Mouse (Mus musculus) intestine, postnatal 0 days (tissue): ENCODE data around the gene Nkain4. TPM values are rescaled to one million over a fixed set of nuclear protein-coding genes. Genes with fewer than 3 reads are reported as not detected.

Source experiments
- ATAC-seq: fragments of 200-750 bp; cut with Nextera tagmentation; 2 replicates; pipeline ENCODE4 v1.8.0; 2017; ENCODE audit warnings: mild to moderate bottlenecking, moderate TSS enrichment, moderate library complexity
- H3K27ac ChIP-seq: fragments of 300-500 bp; sonication (generic); 2 replicates; pipeline ENCODE4 v1.5.1; 2014; ENCODE audit warnings: mild to moderate bottlenecking, low read depth, low read length, moderate library complexity
- H3K27me3 ChIP-seq: fragments of 300-500 bp; sonication (generic); replicated peaks from 2 replicates; pipeline ENCODE4 v1.6.1; 2014; ENCODE audit warnings: low read length, mixed read lengths; ENCODE audit not compliant: control insufficient read depth, insufficient read depth
- H3K36me3 ChIP-seq: fragments of 300-500 bp; sonication (generic); 2 replicates; pipeline ENCODE4 v1.6.1; 2014; ENCODE audit warnings: mild to moderate bottlenecking, moderate library complexity; ENCODE audit not compliant: control insufficient read depth, insufficient read depth
- H3K4me1 ChIP-seq: fragments of 300-500 bp; sonication (generic); replicated peaks from 2 replicates; pipeline ENCODE4 v1.6.1; 2014; ENCODE audit warnings: antibody characterized with exemption, low read length, mixed read lengths; ENCODE audit not compliant: control insufficient read depth, insufficient read depth
- H3K4me2 ChIP-seq: fragments of 300-500 bp; sonication (generic); replicated peaks from 2 replicates; pipeline ENCODE4 v1.6.1; 2014; ENCODE audit warnings: low read depth, mild to moderate bottlenecking, moderate library complexity
- H3K4me3 ChIP-seq: fragments of 300-500 bp; sonication (generic); 2 replicates; pipeline ENCODE4 v1.5.1; 2014; ENCODE audit warnings: low read depth, low read length
- H3K9ac ChIP-seq: fragments of 300-500 bp; sonication (generic); 2 replicates; pipeline ENCODE4 v1.6.1; 2014; ENCODE audit warnings: mild to moderate bottlenecking, low read depth, low read length
- H3K9me3 ChIP-seq: fragments of 300-500 bp; sonication (generic); 2 replicates; pipeline ENCODE4 v1.6.1; 2016; ENCODE audit warnings: mixed run types; ENCODE audit not compliant: control insufficient read depth
- CTCF ChIP-seq: sonication (generic); IDR thresholded peaks from 2 replicates; pipeline ENCODE4 v1.5.1; 2016; ENCODE audit warnings: low read depth, mild to moderate bottlenecking, control low read depth, antibody characterized with exemption, moderate library complexity
- WGBS: fragments of 180-500 bp; shearing (Covaris S2); extraction: QIAGEN DNeasy Blood & Tissue Kit; methylation state at CpG from one replicate; pipeline ENCODE4 v1.1.7; 2014; 5-methylcytosine and 5-hydroxymethylcytosine counted together
- microRNA-seq: library from miRNA; unstranded; fragments of <30 nt; microRNA quantifications from one replicate; pipeline ENCODE4, GENCODE M21; 2016
- polyA plus RNA-seq: library from polyadenylated mRNA; unstranded; fragments of >200 nt; fragmentation: Nextera tagmentation; extraction: Ambion mirVana; gene quantifications from 2 replicates; pipeline ENCODE4 v1.2.1, GENCODE M21; 2015

Gene Nkain4
- polyA plus RNA-seq, 1 experiment from 2014 or later, result 22.9 TPM

DNA sequence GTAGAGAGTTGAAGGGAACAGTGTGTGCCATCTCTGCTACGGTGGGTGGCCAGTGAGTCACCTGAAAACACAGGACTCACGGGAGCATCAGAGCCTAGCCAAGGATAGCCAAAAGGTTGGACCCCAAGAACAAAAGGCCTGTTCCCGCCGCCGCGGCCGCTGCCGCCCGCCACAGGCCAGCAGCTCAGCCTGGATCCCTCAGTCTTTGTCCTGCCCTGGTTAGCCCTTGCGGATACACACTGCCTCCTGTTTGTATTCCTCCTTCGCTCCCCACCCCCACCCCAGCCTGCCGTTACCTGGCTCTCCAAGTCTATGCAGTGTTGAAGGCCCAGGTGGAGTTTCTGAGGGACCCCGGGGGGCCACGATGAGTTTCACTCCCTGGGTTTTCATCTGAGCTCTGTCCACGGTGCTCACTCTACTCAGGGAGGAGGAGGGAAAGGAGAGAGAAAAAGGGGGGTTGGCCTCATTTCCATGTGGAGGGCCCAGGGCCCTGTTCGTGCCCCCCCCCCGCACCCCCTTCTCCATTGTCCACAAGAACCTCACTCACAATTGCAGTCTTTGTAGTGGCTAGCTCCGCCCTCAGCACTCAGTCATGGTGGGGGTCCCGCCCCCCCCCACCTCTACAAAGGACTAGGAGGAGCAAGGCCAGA is 65.1 kb downstream of the Nkain4 start:
- Histone ChIP-seq H3K4me2 (no peak overlapping the region), H3K4me1 (0 out of 2 replicates have a peak, but pooled peaks cover 3% of the 10 kb centered on the region), H3K27me3 (peaks cover 63% of the 10 kb centered on the region), H3K9me3 (no peaks in the 10 kb centered on the region), H3K36me3 (no peaks in the 10 kb centered on the region), H3K4me3 (no peak overlapping the region), H3K27ac (no peak overlapping the region), H3K9ac (no peak overlapping the region)
- TF ChIP-seq CTCF, result no peak
- no peak for ATAC-seq
- 13% methylated on average over 19 of the region's 19 CpGs for WGBS

DNA sequence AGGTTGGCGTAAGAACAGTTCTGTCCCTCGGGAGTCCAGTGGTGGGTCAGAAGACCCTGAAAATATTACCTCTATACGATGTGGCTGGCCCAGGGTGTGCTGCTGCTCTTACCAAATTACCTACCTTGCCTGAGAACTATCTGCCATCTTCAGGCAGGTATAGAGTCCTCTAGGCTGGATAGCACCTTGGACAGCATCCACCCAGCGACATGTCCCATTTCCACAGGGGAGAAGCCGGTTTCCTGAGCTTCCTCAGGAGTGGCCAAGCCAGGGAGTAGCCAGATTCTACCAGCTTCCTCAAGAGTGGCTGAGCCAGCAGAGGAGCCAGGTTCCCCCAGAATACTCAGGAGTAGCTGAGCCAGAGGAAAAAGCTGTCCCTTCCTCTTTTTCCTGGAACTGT is 69.2 kb downstream of the Nkain4 start:
- Histone ChIP-seq H3K27ac (no peak overlapping the region), H3K9ac (no peak overlapping the region), H3K9me3 (no peaks in the 10 kb centered on the region), H3K4me3 (no peak overlapping the region), H3K4me2 (no peak overlapping the region), H3K36me3 (no peaks in the 10 kb centered on the region), H3K27me3 (peaks cover 22% of the 10 kb centered on the region), H3K4me1 (no peaks in the 10 kb centered on the region)
- no peak for ATAC-seq
- WGBS, result 54% methylated on average over 5 of the region's 5 CpGs
- no peak for TF ChIP-seq CTCF

Small RNAs within 50 kb of the gene (microRNA-seq; reads per million reads assigned to microRNA genes)
- gene Mir124a-3, result not detected

Other genes starting within 250 kb of the Nkain4 start
- gene Dido1, start 244.7 kb downstream of the Nkain4 start, polyA plus RNA-seq, result 7.8 and 9.3 TPM in 2 replicates
- gene Gid8, start 244.6 kb downstream of the Nkain4 start, polyA plus RNA-seq, result 36.6 and 38.0 TPM in 2 replicates
- gene Slc17a9, start 229.4 kb downstream of the Nkain4 start, polyA plus RNA-seq, result 2.3 and 3.1 TPM in 2 replicates
- not detected in 2 replicates for gene Bhlhe23, start 177.8 kb downstream of the Nkain4 start, polyA plus RNA-seq
- gene Ythdf1, start 33.8 kb downstream of the Nkain4 start, polyA plus RNA-seq, result 24.2 and 26.8 TPM in 2 replicates
- gene Birc7, start 25.7 kb downstream of the Nkain4 start, polyA plus RNA-seq, result not detected in 2 replicates
- gene Arfgap1, start 12.5 kb upstream of the Nkain4 start, polyA plus RNA-seq, result 44.0 and 51.9 TPM in 2 replicates
- gene Col20a1, start 31.8 kb upstream of the Nkain4 start, polyA plus RNA-seq, result 0.43 and 0.80 TPM in 2 replicates
- 0.30 and 0.33 TPM in 2 replicates for gene Chrna4, start 88.8 kb upstream of the Nkain4 start, polyA plus RNA-seq
- 0.51 and 0.72 TPM in 2 replicates for gene Kcnq2, start 180.6 kb upstream of the Nkain4 start, polyA plus RNA-seq
- gene Eef1a2, start 202.3 kb upstream of the Nkain4 start, polyA plus RNA-seq, result 0.38 and 0.58 TPM in 2 replicates
- 197 TPM in 2 replicates for gene Ppdpf, start 232.5 kb upstream of the Nkain4 start, polyA plus RNA-seq
- gene Ptk6, start 248.1 kb upstream of the Nkain4 start, polyA plus RNA-seq, result 1.9 and 2.4 TPM in 2 replicates